Mouse (Mus musculus) forebrain, embryonic 15.5 days (tissue): ENCODE data around the gene Olfr686. TPM values are rescaled to one million over a fixed set of nuclear protein-coding genes. Genes with fewer than 3 reads are reported as not detected.

Source experiments
- polyA plus RNA-seq: library from polyadenylated mRNA; unstranded; fragments of >200 nt; fragmentation: Nextera tagmentation; extraction: Ambion mirVana; gene quantifications from 2 replicates; pipeline ENCODE4 v1.2.1, GENCODE M21; 2015

Olfr686 gene
- polyA plus RNA-seq, 1 experiment from 2014 or later = not detected

Other genes with a start within 250 kb of the Olfr686 start
- gene Olfr670, start 244.9 kb downstream of the Olfr686 start, polyA plus RNA-seq = not detected in 2 replicates
- gene Olfr671, start 228.4 kb downstream of the Olfr686 start, polyA plus RNA-seq = not detected in 2 replicates
- gene Olfr672, start 205.5 kb downstream of the Olfr686 start, polyA plus RNA-seq = not detected in 2 replicates
- gene Olfr675, start 179.0 kb downstream of the Olfr686 start, polyA plus RNA-seq = not detected in 2 replicates
- not detected in 2 replicates for gene Olfr676, start 174.8 kb downstream of the Olfr686 start, polyA plus RNA-seq
- not detected in 2 replicates for gene Olfr677, start 156.1 kb downstream of the Olfr686 start, polyA plus RNA-seq
- not detected in 2 replicates for gene Olfr678, start 143.0 kb downstream of the Olfr686 start, polyA plus RNA-seq
- not detected in 2 replicates for gene Olfr679, start 126.3 kb downstream of the Olfr686 start, polyA plus RNA-seq
- gene Olfr680-ps1, start 114.7 kb downstream of the Olfr686 start, polyA plus RNA-seq = not detected in 2 replicates
- gene Olfr681, start 90.6 kb downstream of the Olfr686 start, polyA plus RNA-seq = not detected in 2 replicates
- gene Olfr683, start 60.5 kb downstream of the Olfr686 start, polyA plus RNA-seq = not detected in 2 replicates
- gene Olfr684, start 43.8 kb downstream of the Olfr686 start, polyA plus RNA-seq = not detected in 2 replicates
- gene Olfr685, start 21.5 kb downstream of the Olfr686 start, polyA plus RNA-seq = not detected in 2 replicates
- not detected in 2 replicates for gene Olfr688, start 80.6 kb upstream of the Olfr686 start, polyA plus RNA-seq
- gene Olfr689, start 103.7 kb upstream of the Olfr686 start, polyA plus RNA-seq = not detected in 2 replicates
- gene Olfr690, start 126.6 kb upstream of the Olfr686 start, polyA plus RNA-seq = not detected in 2 replicates
- 0.11 TPM in 1 of 2 replicates, not detected in the other for gene Olfr691, start 134.8 kb upstream of the Olfr686 start, polyA plus RNA-seq
- not detected in 2 replicates for gene Olfr692, start 160.7 kb upstream of the Olfr686 start, polyA plus RNA-seq
- gene Gm5901, start 167.6 kb upstream of the Olfr686 start, polyA plus RNA-seq = not detected in 2 replicates
- gene Fam160a2, start 192.6 kb upstream of the Olfr686 start, polyA plus RNA-seq = 50.2 and 50.6 TPM in 2 replicates
- gene Cnga4, start 197.1 kb upstream of the Olfr686 start, polyA plus RNA-seq = 0.09 and 0.11 TPM in 2 replicates
- gene Cckbr, start 218.2 kb upstream of the Olfr686 start, polyA plus RNA-seq = 1.5 TPM in 2 replicates